Mouse (Mus musculus): Measurements from ENCODE around the gene Inpp5k.

The Inpp5k gene

GRCm38 (mm10) chr11:75620136-75620780, 10.5 kb upstream of the Inpp5k start:
- DNase-seq (ENCODE audit: low read depth, low spot score) = no peak

GRCm38 (mm10) chr11:75621426-75621825, 9.4 kb upstream of the Inpp5k start:
- no peak for DNase-seq (ENCODE audit: low read depth, low spot score)

GRCm38 (mm10) chr11:75622588-75623329, 8.0 kb upstream of the Inpp5k start:
- DNase-seq (ENCODE audit: low read depth, low spot score) = peak; percentile 90

GRCm38 (mm10) chr11:75624102-75624554, 6.7 kb upstream of the Inpp5k start:
- DNase-seq (ENCODE audit: low read depth, low spot score) = peak; percentile 41

- no peak for DNase-seq (ENCODE audit: low read depth, low spot score)
Observed at GRCm38 (mm10) chr11:75625820-75626219, 5.0 kb upstream of the Inpp5k start.

- peak; percentile 36 for DNase-seq (ENCODE audit: low read depth, low spot score)
Observed at GRCm38 (mm10) chr11:75630098-75630497, 690 bp upstream of the Inpp5k start.

- DNase-seq (ENCODE audit: low read depth, low spot score) = peak; percentile 63
Observed at GRCm38 (mm10) chr11:75631561-75632225, 905 bp downstream of the Inpp5k start.

- no peak for DNase-seq (ENCODE audit: low read depth, low spot score)
Observed at GRCm38 (mm10) chr11:75632921-75633320, 2.1 kb downstream of the Inpp5k start.

- DNase-seq (ENCODE audit: low read depth, low spot score) = no peak
Observed at GRCm38 (mm10) chr11:75634801-75635200, 4.0 kb downstream of the Inpp5k start.

- no peak for DNase-seq (ENCODE audit: low read depth, low spot score)
Observed at GRCm38 (mm10) chr11:75635315-75635714, 4.5 kb downstream of the Inpp5k start.

GRCm38 (mm10) chr11:75643323-75643722, 12.5 kb downstream of the Inpp5k start:
- no peak for DNase-seq (ENCODE audit: low read depth, low spot score)

- DNase-seq (ENCODE audit: low read depth, low spot score) = no peak
Observed at GRCm38 (mm10) chr11:75644684-75645083, 13.9 kb downstream of the Inpp5k start.

- no peak for DNase-seq (ENCODE audit: low read depth, low spot score)
Observed at GRCm38 (mm10) chr11:75647681-75648211, 17.0 kb downstream of the Inpp5k start.

- DNase-seq (ENCODE audit: low read depth, low spot score) = no peak
Observed at GRCm38 (mm10) chr11:75649155-75649561, 18.4 kb downstream of the Inpp5k start.

GRCm38 (mm10) chr11:75650311-75650710, 19.5 kb downstream of the Inpp5k start, which contains the start of gene Myo1c:
Gene Myo1c (plus strand): TSS chr11:75650504.
- peak; percentile 26 for DNase-seq (ENCODE audit: low read depth, low spot score)

- DNase-seq (ENCODE audit: low read depth, low spot score) = no peak
Observed at GRCm38 (mm10) chr11:75650958-75651425, 20.2 kb downstream of the Inpp5k start.

- peak; percentile 92 for DNase-seq (ENCODE audit: low read depth, low spot score)
Observed at GRCm38 (mm10) chr11:75651426-75652221, 20.8 kb downstream of the Inpp5k start.

- DNase-seq (ENCODE audit: low read depth, low spot score) = peak; percentile 83
Observed at GRCm38 (mm10) chr11:75652222-75652941, 21.6 kb downstream of the Inpp5k start.

- no peak for DNase-seq (ENCODE audit: low read depth, low spot score)
Observed at GRCm38 (mm10) chr11:75652942-75653684, 22.3 kb downstream of the Inpp5k start.

Measured in A20 (cell line).